Mouse (Mus musculus) forebrain, embryonic 10.5 days (tissue): ENCODE measurements around the gene Magi2. TPM values are rescaled to one million over a fixed set of nuclear protein-coding genes. Genes with fewer than 3 reads are reported as not detected.

Source experiments
- DNase-seq: peaks from one replicate; pipeline ENCODE4 v3.0.0-alpha.2; 2017; ENCODE audit warnings: low spot score; ENCODE audit errors: extremely low spot score
- H3K27ac ChIP-seq: fragments of 300-500 bp; sonication (generic); 2 replicates; pipeline ENCODE4 v1.5.1; 2016; ENCODE audit warnings: mild to moderate bottlenecking
- H3K27me3 ChIP-seq: fragments of 300-500 bp; sonication (generic); 2 replicates; pipeline ENCODE4 v1.6.1; 2016; ENCODE audit warnings: mild to moderate bottlenecking; ENCODE audit not compliant: poor library complexity, severe bottlenecking
- H3K36me3 ChIP-seq: fragments of 300-500 bp; sonication (generic); replicated peaks from 2 replicates; pipeline ENCODE4 v1.6.1; 2016; ENCODE audit warnings: mild to moderate bottlenecking, moderate library complexity
- H3K4me1 ChIP-seq: fragments of 300-500 bp; sonication (generic); 2 replicates; pipeline ENCODE4 v1.6.1; 2016
- H3K4me3 ChIP-seq: fragments of 300-500 bp; sonication (generic); 2 replicates; pipeline ENCODE4 v1.5.1; 2016; ENCODE audit warnings: mild to moderate bottlenecking, moderate library complexity
- H3K9me3 ChIP-seq: fragments of 300-500 bp; sonication (generic); 2 replicates; pipeline ENCODE4 v1.6.1; 2016; ENCODE audit warnings: mild to moderate bottlenecking, moderate library complexity
- WGBS: fragments of 180-500 bp; shearing (Covaris S2); methylation state at CpG from one replicate; pipeline ENCODE4 v1.1.7; 2016; 5-methylcytosine and 5-hydroxymethylcytosine counted together
- polyA plus RNA-seq: library from polyadenylated mRNA; unstranded; fragments of >200 nt; fragmentation: Nextera tagmentation; extraction: Ambion mirVana; gene quantifications from 2 replicates; pipeline ENCODE4 v1.2.1, GENCODE M21; 2016

Magi2 gene
- polyA plus RNA-seq, 1 experiment from 2014 or later = 7.4 TPM

DNA sequence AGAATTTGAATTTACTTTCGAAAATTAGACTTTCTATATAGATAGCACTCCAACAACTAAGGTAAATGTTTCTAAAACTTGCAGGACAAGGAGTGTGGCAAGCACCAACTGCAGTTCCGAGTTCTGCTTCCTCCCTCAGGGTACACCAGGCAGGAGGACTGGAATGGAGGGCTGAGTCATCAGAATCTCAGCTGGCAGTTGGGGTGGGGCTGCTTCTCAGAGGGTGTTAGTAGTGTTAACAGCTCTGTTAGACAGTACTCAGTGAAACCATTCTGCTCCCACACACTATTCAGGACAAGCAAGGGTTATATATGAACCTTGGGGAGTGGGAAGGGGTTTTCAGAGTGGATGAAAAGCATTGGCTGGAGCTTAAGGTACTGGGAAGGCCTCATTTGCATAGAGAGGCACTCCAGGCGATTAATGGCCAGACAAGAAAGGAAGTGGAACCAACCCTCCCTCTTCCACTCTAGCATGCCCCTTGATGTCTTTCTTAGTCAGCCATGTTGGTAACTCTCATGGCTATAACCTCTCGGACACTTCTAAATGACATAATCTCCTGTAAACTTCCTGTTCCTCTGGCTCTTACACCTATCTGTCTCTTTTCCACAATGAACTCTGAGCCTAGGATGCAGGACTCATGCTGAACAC lies 1402.2 kb downstream of the Magi2 start:
- WGBS = 74% methylated on average over 4 of the region's 4 CpGs
- DNase-seq = no peak
- no peaks in the 10 kb centered on the region for H3K9me3 ChIP-seq
- H3K4me3 ChIP-seq = no peak overlapping the region
- H3K4me1 ChIP-seq = peaks cover 4% of the 10 kb centered on the region; the same call in 1 of the 2 replicates
- H3K27ac ChIP-seq = no peak overlapping the region
- H3K27me3 ChIP-seq = no peaks in the 10 kb centered on the region
- no peaks in the 10 kb centered on the region for H3K36me3 ChIP-seq

DNA sequence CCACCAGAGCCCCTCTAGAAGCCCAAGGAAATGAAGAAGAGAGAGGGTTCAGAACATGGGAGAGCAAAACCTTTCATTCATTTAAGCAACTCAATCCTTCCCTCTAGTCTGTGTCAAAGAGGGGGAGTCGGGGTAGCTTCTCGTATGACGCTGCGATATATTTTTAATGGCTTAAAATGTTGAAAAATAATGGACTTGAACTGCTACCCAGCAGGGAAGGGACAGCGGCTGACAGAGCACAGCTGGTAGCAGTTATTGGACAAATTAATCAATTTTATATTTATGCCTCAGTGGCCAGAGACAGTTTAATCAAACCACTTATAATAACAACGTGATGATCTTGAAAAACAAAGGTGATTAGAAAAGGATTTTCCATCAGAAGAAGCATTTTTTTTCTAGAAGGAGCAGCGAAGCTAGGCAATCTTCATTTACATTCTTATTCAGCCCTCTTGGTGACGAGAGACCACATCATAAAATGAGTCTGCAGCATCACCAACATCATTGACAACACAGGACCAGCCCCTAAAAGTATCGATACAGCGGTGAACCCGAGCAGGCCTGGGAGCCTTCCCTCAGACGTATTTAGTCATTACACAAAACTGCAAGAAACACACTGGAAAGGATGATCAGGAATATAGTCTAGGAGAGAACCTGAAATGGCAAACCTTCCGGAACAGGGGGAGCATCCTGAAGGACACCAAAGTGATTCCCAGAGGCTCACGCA lies 1407.4 kb downstream of the Magi2 start:
- H3K4me3 ChIP-seq = no peak overlapping the region
- 81% methylated on average over 14 of the region's 14 CpGs for WGBS
- H3K27me3 ChIP-seq = no peaks in the 10 kb centered on the region
- peaks cover 10% of the 10 kb centered on the region for H3K4me1 ChIP-seq
- H3K36me3 ChIP-seq = no peaks in the 10 kb centered on the region
- no peaks in the 10 kb centered on the region for H3K9me3 ChIP-seq
- no peak overlapping the region for H3K27ac ChIP-seq
- DNase-seq = no peak

DNA sequence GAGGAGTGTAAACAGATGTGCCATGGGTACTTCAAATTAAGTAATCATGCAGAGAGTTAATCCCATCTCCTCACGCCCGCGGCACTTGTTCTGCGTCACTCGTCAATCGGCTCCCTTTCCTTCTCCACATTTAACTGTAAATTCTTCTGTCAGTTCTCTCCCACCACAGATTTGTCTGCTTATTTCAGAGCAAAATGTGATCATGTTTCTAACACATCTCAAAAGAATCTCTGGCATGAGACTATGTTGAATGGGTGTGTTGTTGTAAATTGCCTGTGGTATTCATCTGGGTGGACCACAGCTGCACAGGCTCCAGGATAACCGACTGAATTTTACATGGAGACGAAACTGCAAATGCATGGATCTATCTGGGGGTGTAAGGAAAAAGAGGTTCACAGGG lies 1408.0 kb downstream of the Magi2 start:
- H3K36me3 ChIP-seq = no peaks in the 10 kb centered on the region
- H3K27ac ChIP-seq = no peak overlapping the region
- WGBS = 84% methylated on average over 8 of the region's 8 CpGs
- peaks cover 10% of the 10 kb centered on the region for H3K4me1 ChIP-seq
- no peaks in the 10 kb centered on the region for H3K27me3 ChIP-seq
- no peaks in the 10 kb centered on the region for H3K9me3 ChIP-seq
- no peak overlapping the region for H3K4me3 ChIP-seq
- no peak for DNase-seq

- 89% methylated on average over 5 of the region's 5 CpGs for WGBS
- H3K9me3 ChIP-seq = no peaks in the 10 kb centered on the region
- H3K4me1 ChIP-seq = peaks cover 10% of the 10 kb centered on the region
- H3K4me3 ChIP-seq = no peak overlapping the region
- DNase-seq = no peak
- no peaks in the 10 kb centered on the region for H3K27me3 ChIP-seq
- no peak overlapping the region for H3K27ac ChIP-seq
- no peaks in the 10 kb centered on the region for H3K36me3 ChIP-seq
These were observed 1410.6 kb downstream of the Magi2 start for GRCm38 (mm10) chr5:20637300-20637989.

DNA sequence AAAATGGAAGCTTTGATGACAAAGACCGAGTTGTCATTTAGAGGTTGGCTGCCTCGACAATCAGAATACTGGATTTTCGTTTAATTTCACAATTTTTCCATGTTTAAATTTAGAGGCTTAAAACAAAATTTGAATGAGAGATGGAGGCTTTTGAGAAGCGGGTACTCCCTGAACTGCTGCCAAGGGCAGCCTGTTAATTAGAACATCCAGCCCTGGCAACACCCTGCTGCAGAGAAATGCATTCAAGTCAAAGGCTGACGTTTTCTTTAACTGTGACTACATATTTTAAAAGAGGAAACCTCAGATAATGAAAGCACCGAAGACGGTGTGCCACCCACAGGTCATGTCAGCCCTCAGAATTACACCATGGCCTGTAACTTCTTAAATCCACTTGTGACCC lies 1415.4 kb downstream of the Magi2 start:
- 84% methylated on average over 7 of the region's 7 CpGs for WGBS
- no peaks in the 10 kb centered on the region for H3K27me3 ChIP-seq
- DNase-seq = no peak
- H3K4me3 ChIP-seq = no peak overlapping the region
- H3K27ac ChIP-seq = no peak overlapping the region
- H3K4me1 ChIP-seq = no peaks in the 10 kb centered on the region
- no peaks in the 10 kb centered on the region for H3K9me3 ChIP-seq
- no peaks in the 10 kb centered on the region for H3K36me3 ChIP-seq

DNA sequence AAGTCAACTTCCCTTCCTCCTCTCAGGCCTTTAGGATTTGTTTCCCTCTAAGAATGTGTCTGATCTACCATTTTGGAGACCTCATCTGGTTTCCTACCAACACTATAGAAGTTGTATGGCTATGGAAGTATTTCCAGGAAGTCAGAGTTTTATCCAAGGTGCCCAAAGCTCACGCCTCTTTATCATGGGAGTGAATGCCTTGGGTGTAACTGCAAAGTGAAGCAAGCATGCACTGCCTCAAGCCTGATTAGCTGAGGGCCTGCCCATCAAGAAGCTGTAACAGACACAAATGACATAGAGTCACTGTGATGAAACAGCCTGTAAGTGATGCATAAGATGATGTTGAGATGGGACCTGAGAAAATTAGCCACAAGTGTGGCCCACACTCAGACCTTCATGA lies 1416.9 kb downstream of the Magi2 start:
- H3K9me3 ChIP-seq = no peaks in the 10 kb centered on the region
- H3K4me3 ChIP-seq = no peak overlapping the region
- WGBS = 89% methylated on average over 1 of the region's 1 CpGs
- H3K27me3 ChIP-seq = no peaks in the 10 kb centered on the region
- H3K27ac ChIP-seq = no peak overlapping the region
- no peaks in the 10 kb centered on the region for H3K4me1 ChIP-seq
- H3K36me3 ChIP-seq = no peaks in the 10 kb centered on the region
- DNase-seq = no peak

DNA sequence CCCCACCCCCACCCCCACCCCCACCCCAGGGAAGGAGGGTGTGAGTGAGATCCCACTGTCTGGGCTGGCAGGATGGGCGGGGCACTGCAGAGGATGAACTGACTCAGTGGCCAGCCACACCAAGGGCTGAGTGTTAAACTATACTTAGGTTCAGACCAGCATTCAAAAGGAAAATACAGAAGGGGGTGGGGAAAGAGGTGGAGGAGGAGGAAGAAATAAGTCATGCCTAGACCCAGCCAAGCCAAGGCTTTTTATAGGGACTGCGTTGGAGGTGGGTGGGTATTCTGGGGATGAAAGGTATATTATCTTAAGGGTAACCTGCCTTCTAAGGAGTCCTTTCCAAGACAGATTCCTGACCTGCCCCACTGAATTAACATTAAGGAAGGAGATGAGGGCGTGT lies 1420.1 kb downstream of the Magi2 start:
- DNase-seq = no peak
- H3K27me3 ChIP-seq = no peaks in the 10 kb centered on the region
- WGBS = 91% methylated on average over 3 of the region's 3 CpGs
- no peaks in the 10 kb centered on the region for H3K36me3 ChIP-seq
- H3K9me3 ChIP-seq = no peaks in the 10 kb centered on the region
- no peaks in the 10 kb centered on the region for H3K4me1 ChIP-seq
- no peak overlapping the region for H3K4me3 ChIP-seq
- no peak overlapping the region for H3K27ac ChIP-seq

- no peak for DNase-seq
- Histone ChIP-seq H3K36me3 (no peaks in the 10 kb centered on the region), H3K27ac (no peak overlapping the region), H3K9me3 (no peaks in the 10 kb centered on the region), H3K4me1 (peaks cover 5% of the 10 kb centered on the region; the same call in 1 of the 2 replicates), H3K4me3 (no peak overlapping the region), H3K27me3 (no peaks in the 10 kb centered on the region)
- 75% methylated on average over 11 of the region's 11 CpGs for WGBS
These were observed 1426.8 kb downstream of the Magi2 start for GRCm38 (mm10) chr5:20653425-20654185.

GRCm38 (mm10) chr5:20654766-20655472 lies 1428.1 kb downstream of the Magi2 start:
- Histone ChIP-seq H3K4me3 (no peak overlapping the region), H3K4me1 (peaks cover 5% of the 10 kb centered on the region; the same call in 1 of the 2 replicates), H3K36me3 (no peaks in the 10 kb centered on the region), H3K27ac (no peak overlapping the region), H3K27me3 (no peaks in the 10 kb centered on the region), H3K9me3 (no peaks in the 10 kb centered on the region)
- DNase-seq = no peak
- WGBS = 85% methylated on average over 10 of the region's 10 CpGs

- 88% methylated on average over 5 of the region's 5 CpGs for WGBS
- H3K9me3 ChIP-seq = no peaks in the 10 kb centered on the region
- H3K4me3 ChIP-seq = no peak overlapping the region
- H3K27ac ChIP-seq = no peak overlapping the region
- peaks cover 5% of the 10 kb centered on the region; the same call in 1 of the 2 replicates for H3K4me1 ChIP-seq
- no peaks in the 10 kb centered on the region for H3K27me3 ChIP-seq
- no peaks in the 10 kb centered on the region for H3K36me3 ChIP-seq
- no peak for DNase-seq
These were observed 1430.2 kb downstream of the Magi2 start for GRCm38 (mm10) chr5:20657056-20657455.

- 97% methylated on average over 8 of the region's 8 CpGs for WGBS
- no peak for DNase-seq
- Histone ChIP-seq H3K36me3 (no peaks in the 10 kb centered on the region), H3K4me1 (no peaks in the 10 kb centered on the region), H3K27ac (no peak overlapping the region), H3K27me3 (no peaks in the 10 kb centered on the region), H3K9me3 (no peaks in the 10 kb centered on the region), H3K4me3 (no peak overlapping the region)
These were observed 1440.8 kb downstream of the Magi2 start for GRCm38 (mm10) chr5:20667601-20668000.

DNA sequence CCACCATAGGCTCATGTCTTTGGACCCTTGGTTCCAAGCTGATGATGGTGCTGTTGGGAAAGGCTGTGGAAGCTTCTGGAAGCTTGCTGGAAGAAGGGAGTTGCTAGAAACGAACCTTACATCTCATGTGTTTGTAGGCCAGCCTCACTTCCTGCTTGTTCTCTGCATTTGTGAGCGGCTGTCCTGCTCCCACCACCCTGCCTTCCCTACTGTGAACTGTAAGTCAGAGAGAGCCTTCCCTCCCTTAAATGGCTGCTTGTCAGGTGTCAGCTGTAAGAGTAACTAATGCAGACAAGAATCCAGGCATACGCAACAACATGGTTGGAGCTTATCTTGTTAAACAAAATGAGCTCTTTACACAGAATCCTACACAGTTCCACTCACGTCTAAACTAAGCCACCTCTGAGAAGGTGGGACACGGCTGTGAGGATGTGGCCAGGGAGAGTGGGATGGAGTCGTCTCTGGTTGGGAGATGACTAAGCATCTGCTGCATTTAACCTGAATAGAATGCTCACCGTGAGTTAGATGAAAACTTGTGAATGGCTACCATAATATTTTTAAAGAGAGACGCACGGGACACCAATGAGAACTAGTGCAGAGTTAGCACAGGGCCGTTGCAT lies 1442.0 kb downstream of the Magi2 start:
- no peak for DNase-seq
- H3K27ac ChIP-seq = no peak overlapping the region
- H3K27me3 ChIP-seq = no peaks in the 10 kb centered on the region
- 90% methylated on average over 10 of the region's 10 CpGs for WGBS
- H3K4me3 ChIP-seq = no peak overlapping the region
- no peaks in the 10 kb centered on the region for H3K9me3 ChIP-seq
- H3K4me1 ChIP-seq = no peaks in the 10 kb centered on the region
- no peaks in the 10 kb centered on the region for H3K36me3 ChIP-seq
